Mouse (Mus musculus) spleen, adult 2 months (tissue): Measurements from ENCODE around the gene Twf2.

Experiments
- CTCF ChIP-seq: fragments of 200-500 bp; IDR thresholded peaks from 2 replicates; pipeline ENCODE4 v1.5.1; 2011; ENCODE audit warnings: mild to moderate bottlenecking, inconsistent platforms; ENCODE audit not compliant: insufficient read depth, insufficient read length, insufficient replicate concordance; ENCODE audit errors: extremely low read depth
- POLR2A ChIP-seq: fragments of 200-500 bp; IDR thresholded peaks from 2 replicates; pipeline ENCODE4 v1.6.1; 2011; ENCODE audit warnings: low read depth, low read length, inconsistent platforms

GRCm38 (mm10) chr9:106225469-106226150, 22.7 kb downstream of the Twf2 start:
- TF ChIP-seq CTCF (no peak), POLR2A (no peak)
